Mouse (Mus musculus): ENCODE data around the gene Lpp.

Gene Lpp

GRCm38 (mm10) chr16:24807565-24807964 lies 414.3 kb downstream of the Lpp start:
- DNase-seq (ENCODE audit: low spot score), result no peak

GRCm38 (mm10) chr16:24809811-24810210 lies 416.5 kb downstream of the Lpp start:
- DNase-seq (ENCODE audit: low spot score), result no peak

GRCm38 (mm10) chr16:24816621-24817020 lies 423.3 kb downstream of the Lpp start:
- DNase-seq (ENCODE audit: low spot score), result no peak

GRCm38 (mm10) chr16:24817381-24817780 lies 424.1 kb downstream of the Lpp start:
- DNase-seq (ENCODE audit: low spot score), result no peak

GRCm38 (mm10) chr16:24819127-24819526 lies 425.8 kb downstream of the Lpp start:
- DNase-seq (ENCODE audit: low spot score), result no peak

- no peak for DNase-seq (ENCODE audit: low spot score)
These were observed 429.0 kb downstream of the Lpp start for GRCm38 (mm10) chr16:24822182-24822875.

GRCm38 (mm10) chr16:24822918-24823317 lies 429.6 kb downstream of the Lpp start:
- DNase-seq (ENCODE audit: low spot score), result no peak

GRCm38 (mm10) chr16:24826390-24826789 lies 433.1 kb downstream of the Lpp start:
- no peak for DNase-seq (ENCODE audit: low spot score)

- no peak for DNase-seq (ENCODE audit: low spot score)
These were observed 435.0 kb downstream of the Lpp start for GRCm38 (mm10) chr16:24828207-24828803.

GRCm38 (mm10) chr16:24829860-24830259 lies 436.6 kb downstream of the Lpp start:
- no peak for DNase-seq (ENCODE audit: low spot score)

- DNase-seq (ENCODE audit: low spot score), result peak; percentile 12
These were observed 437.6 kb downstream of the Lpp start for GRCm38 (mm10) chr16:24830939-24831338.

GRCm38 (mm10) chr16:24833221-24833620 lies 439.9 kb downstream of the Lpp start:
- no peak for DNase-seq (ENCODE audit: low spot score)

GRCm38 (mm10) chr16:24834536-24834935 lies 441.2 kb downstream of the Lpp start:
- DNase-seq (ENCODE audit: low spot score), result no peak

- DNase-seq (ENCODE audit: low spot score), result no peak
These were observed 443.2 kb downstream of the Lpp start for GRCm38 (mm10) chr16:24836550-24836949.

GRCm38 (mm10) chr16:24839018-24839417 lies 445.7 kb downstream of the Lpp start:
- no peak for DNase-seq (ENCODE audit: low spot score)

- DNase-seq (ENCODE audit: low spot score), result no peak
These were observed 446.8 kb downstream of the Lpp start for GRCm38 (mm10) chr16:24840073-24840472.

GRCm38 (mm10) chr16:24846141-24846540 lies 452.8 kb downstream of the Lpp start:
- DNase-seq (ENCODE audit: low spot score), result no peak

- no peak for DNase-seq (ENCODE audit: low spot score)
These were observed 466.3 kb downstream of the Lpp start for GRCm38 (mm10) chr16:24859509-24860140.

- DNase-seq (ENCODE audit: low spot score), result no peak
These were observed 467.1 kb downstream of the Lpp start for GRCm38 (mm10) chr16:24860445-24860844.

- no peak for DNase-seq (ENCODE audit: low spot score)
These were observed 468.1 kb downstream of the Lpp start for GRCm38 (mm10) chr16:24861374-24861773.

GRCm38 (mm10) chr16:24874235-24874634 lies 480.9 kb downstream of the Lpp start:
- DNase-seq (ENCODE audit: low spot score), result peak; percentile 56

- no peak for DNase-seq (ENCODE audit: low spot score)
These were observed 482.4 kb downstream of the Lpp start for GRCm38 (mm10) chr16:24875661-24876060.

GRCm38 (mm10) chr16:24878977-24879376 lies 485.7 kb downstream of the Lpp start:
- no peak for DNase-seq (ENCODE audit: low spot score)
